Mouse (Mus musculus) left cerebral cortex, adult 2 months (tissue): Measurements from ENCODE around the gene Sf3b4. TPM values are rescaled to one million over a fixed set of nuclear protein-coding genes. Genes with fewer than 3 reads are reported as not detected.
"Not testable (repeated sequence)": the region's sequence is repeated elsewhere in the genome, so short reads cannot be mapped to it uniquely, and the experiment has no call there.

Experiments
- DNase-seq, 2 experiments: peaks; one replicate each; pipeline ENCODE4 v3.0.0; 2021 to 2022; ENCODE audit warnings: low spot score in 2 of 2, mixed read lengths in 1 of 2; ENCODE audit errors: extremely low spot score in 1 of 2
- H3K27ac ChIP-seq: fragments of 200-600 bp; 2 replicates; pipeline ENCODE4 v1.8.1; 2022
- H3K4me3 ChIP-seq: fragments of 200-600 bp; 2 replicates; pipeline ENCODE4 v1.8.1; 2022
- CTCF ChIP-seq: fragments of 200-600 bp; IDR thresholded peaks from 2 replicates; pipeline ENCODE4 v1.8.1; 2022; ENCODE audit warnings: antibody characterized with exemption, mild to moderate bottlenecking, moderate library complexity
- intact Hi-C: fragments of 180-260 bp; cut with DNase I; formaldehyde crosslinking; loops from one replicate; pipeline ENCODE4 v1.15.1; 2025
- total RNA-seq, 2 experiments: library from RNA; stranded (reverse); gene quantifications; 2 replicates each; pipeline ENCODE4 v1.2.3; 2021

Sf3b4 gene
- total RNA-seq, 2 experiments from 2014 or later = 44.0 to 45.5 TPM

DNA sequence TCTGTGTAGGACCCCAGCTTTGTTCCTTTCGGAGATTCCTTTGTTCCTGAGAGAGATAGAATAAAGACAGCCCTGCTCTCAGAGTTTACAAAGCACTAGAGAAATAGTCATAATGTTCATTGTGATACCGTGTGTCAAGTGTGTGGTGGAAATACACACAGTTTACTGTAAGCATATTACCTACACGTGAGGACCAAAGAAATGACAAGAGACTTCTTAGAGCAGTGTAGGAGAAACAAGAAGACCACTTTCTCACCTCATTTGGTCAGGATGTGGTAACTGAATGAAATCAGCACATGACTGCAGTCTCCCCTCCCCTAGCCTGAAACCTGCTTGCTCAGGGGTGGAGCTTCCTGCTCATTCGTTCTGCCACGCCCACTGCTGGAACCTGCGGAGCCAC is 26.0 kb downstream of the Sf3b4 start:
- no peak for DNase-seq
- Histone ChIP-seq H3K4me3 (peak overlapping the region; percentile 57; the same call in 1 of the 2 replicates), H3K27ac (no peak overlapping the region; the same call in 1 of the 2 replicates)
- intact Hi-C loops = no loop called here
- TF ChIP-seq CTCF = no peak

DNA sequence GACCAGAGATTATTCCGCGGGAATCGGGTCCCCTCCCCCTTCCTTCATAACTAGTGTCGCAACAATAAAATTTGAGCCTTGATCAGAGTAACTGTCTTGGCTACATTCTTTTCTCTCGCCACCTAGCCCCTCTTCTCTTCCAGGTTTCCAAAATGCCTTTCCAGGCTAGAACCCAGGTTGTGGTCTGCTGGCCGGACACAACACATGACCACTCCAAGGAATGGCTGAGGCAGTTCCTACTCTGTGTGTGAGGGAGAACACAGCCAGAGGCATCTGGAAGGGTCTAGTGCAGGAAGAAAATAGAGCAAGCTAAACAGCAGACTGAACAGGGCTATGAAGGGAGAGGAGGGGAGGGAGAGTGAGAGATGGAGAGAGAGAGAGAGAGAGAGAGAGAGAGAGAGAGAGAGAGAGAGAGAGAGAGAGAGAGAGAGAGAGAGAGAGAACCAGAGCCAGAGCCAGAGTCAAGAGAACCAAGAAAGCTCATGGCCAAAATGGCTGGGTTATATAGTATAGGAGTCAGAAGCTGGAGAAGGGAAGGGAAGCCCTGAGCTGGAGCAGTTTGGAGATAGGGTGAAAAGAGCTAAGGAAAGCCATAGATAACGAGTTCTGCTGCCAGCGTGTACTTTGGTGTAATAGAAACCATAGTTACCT is 26.6 kb downstream of the Sf3b4 start:
- intact Hi-C loops, H3K27ac ChIP-seq: not testable (repeated sequence)

DNA sequence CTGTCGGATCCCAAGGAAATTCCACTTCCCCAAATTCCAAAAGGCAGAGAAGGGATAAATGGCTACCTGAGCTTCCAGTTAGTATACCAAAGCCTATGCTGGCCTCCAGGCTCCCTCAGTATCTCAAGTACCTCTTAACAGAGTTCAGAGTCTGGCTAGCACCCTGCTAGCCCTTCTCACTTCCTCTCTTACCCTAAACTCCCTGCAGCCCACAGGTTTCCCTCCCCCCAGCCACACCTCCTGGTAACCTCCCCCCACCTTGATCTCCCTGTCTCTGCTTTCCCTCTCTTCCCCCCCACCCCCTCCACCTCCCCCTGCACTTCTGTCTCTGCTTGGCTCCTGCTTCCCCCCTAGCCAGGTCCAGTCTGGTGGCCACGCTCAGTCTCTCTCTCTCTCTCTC is 27.6 kb downstream of the Sf3b4 start:
- TF ChIP-seq CTCF = no peak
- no peak for DNase-seq
- Histone ChIP-seq H3K4me3 (no peak overlapping the region), H3K27ac (no peak overlapping the region)
- intact Hi-C loops = no loop called here

More for the DNA sequence above, 26.6 kb downstream of the Sf3b4 start:
- H3K4me3 ChIP-seq, DNase-seq: not testable (repeated sequence)

DNA sequence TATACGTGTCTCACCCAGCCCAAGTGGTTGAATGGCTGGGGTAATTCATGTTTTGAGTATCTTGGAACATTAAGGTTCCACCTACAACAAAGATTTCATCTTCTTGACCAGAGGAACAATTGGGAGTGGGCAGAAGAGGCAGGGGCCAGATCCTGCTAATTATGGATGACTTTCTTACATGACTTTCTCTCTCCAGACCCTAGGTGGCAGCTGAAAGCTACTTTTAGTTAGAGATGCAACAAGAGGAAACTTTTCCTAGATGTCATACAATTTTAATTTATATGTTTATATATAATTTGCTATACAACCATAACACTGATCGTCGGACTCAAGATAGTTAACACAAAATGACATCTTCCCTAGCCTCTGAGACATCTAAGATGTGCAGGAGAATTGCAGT is 35.7 kb downstream of the Sf3b4 start:
- no peak overlapping the region for H3K27ac ChIP-seq
- TF ChIP-seq CTCF = peak; percentile 17

DNA sequence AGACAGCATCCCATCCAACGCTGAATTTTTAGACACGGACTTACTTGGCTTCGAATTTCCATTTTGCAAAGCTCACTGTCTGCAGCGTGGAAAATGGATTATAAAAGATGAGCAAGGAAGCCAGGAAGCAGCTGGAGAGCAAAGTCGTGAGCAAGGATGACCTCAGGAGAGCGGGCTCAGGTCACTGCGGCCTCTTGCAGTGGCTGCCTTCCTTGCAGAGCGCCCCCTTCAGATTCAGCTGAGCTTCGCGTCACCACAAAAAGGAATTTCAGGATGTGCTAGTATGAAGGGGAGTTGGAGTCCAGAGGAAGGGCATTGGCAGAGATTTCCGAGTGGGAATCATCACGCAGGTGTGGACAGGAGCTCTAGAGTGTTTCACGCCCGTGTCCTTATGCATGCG is 37.1 kb downstream of the Sf3b4 start:
- intact Hi-C loops = no loop called here
- Histone ChIP-seq H3K4me3 (no peak overlapping the region), H3K27ac (no peak overlapping the region)
- DNase-seq = no peak
- peak; percentile 34 for TF ChIP-seq CTCF

More for the DNA sequence above, 35.7 kb downstream of the Sf3b4 start:
- DNase-seq = no peak
- intact Hi-C loops = no loop called here
- no peak overlapping the region for H3K4me3 ChIP-seq

DNA sequence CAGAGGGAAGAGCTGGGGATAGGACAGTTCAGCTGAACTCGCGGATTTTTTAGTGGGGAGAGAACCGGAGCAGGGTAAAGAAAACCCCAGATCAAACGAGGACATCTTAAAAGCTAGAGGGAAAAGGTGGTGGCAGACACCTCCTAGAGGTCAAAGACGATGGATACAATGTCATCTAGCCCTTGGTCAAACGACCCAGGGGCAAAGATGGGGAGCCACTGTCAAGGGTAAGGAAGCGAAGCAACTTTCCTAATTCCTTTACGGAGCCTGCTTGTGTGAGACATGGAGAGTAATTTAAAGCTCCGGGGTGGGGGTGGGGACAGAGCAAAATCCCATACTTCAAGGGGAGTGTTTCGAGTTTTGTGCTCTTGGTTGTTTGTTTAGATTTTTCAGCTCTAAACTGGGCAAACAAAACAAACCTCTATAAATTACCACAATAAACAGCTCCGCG is 47.1 kb downstream of the Sf3b4 start:
- intact Hi-C loops = loop anchor here (5.0 kb wide), 1 partner anchor 152 kb away; no protein-coding TSS in a partner anchor
- TF ChIP-seq CTCF = peak; percentile 28
- Histone ChIP-seq H3K27ac (peak overlapping the region; percentile 98), H3K4me3 (peak overlapping the region; percentile 77)
- DNase-seq = peak in 1 of 2 experiments; percentile 25

DNA sequence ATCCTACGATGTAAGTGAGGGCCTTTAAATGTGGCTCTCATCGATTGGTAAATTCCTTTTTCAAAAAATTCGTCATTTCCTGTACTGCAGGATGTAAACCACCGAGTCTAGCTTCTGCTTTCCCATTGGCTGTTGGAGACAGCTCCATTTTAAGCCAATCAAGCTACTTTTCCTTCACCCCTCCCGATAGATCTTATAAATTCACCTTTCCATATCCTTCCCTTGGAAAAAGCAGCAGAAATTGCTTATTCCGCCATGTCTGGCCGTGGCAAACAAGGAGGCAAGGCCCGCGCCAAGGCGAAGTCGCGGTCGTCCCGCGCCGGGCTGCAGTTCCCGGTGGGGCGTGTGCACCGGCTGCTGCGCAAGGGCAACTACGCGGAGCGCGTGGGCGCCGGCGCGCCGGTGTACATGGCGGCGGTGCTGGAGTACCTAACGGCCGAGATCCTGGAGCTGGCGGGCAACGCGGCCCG is 47.6 kb downstream of the Sf3b4 start, which contains the start of the genes Bola1 and Hist2h2ab:
Gene Bola1, minus strand, starts transcription at position 49 of the 470 bp plus-strand sequence.
Gene Hist2h2ab, plus strand, starts transcription at position 205 of the 470 bp plus-strand sequence.
- peak; percentile 75 to 76 for DNase-seq
- intact Hi-C loops = loop anchor here (2.0 to 5.0 kb wide), 2 partner anchors 43 to 152 kb away; partner anchors contain the start of gene Hist2h4
- peak within 1 kb of the TSS; percentile 98 for H3K27ac ChIP-seq
- H3K4me3 ChIP-seq = peak within 1 kb of the TSS; percentile 77
- TF ChIP-seq CTCF = no peak

DNA sequence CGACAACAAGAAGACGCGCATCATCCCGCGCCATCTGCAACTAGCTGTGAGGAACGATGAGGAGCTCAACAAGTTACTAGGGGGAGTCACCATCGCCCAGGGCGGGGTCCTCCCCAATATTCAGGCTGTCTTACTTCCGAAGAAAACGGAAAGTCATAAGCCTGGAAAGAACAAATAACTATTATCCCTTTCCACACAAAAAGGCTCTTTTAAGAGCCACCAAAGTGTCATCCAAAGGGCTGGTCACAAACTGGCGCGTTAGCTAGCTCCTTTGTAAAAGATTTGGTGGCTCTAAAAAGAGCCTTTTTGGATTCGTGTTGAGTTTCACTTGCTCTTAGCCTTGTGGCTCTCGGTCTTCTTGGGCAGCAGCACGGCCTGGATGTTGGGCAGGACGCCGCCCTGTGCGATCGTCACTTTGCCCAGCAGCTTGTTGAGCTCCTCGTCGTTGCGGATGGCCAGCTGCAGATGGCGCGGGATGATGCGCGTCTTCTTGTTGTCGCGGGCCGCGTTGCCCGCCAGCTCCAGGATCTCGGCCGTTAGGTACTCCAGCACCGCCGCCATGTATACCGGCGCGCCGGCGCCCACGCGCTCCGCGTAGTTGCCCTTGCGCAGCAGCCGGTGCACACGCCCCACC is 48.1 kb downstream of the Sf3b4 start:
- DNase-seq = not testable (repeated sequence)
- peak overlapping the region; percentile 98 for H3K27ac ChIP-seq
- H3K4me3 ChIP-seq = peak overlapping the region; percentile 77
- intact Hi-C loops = loop anchor here (2.0 kb wide), 1 partner anchor 43 kb away; the partner anchor contains the start of gene Hist2h4

DNA sequence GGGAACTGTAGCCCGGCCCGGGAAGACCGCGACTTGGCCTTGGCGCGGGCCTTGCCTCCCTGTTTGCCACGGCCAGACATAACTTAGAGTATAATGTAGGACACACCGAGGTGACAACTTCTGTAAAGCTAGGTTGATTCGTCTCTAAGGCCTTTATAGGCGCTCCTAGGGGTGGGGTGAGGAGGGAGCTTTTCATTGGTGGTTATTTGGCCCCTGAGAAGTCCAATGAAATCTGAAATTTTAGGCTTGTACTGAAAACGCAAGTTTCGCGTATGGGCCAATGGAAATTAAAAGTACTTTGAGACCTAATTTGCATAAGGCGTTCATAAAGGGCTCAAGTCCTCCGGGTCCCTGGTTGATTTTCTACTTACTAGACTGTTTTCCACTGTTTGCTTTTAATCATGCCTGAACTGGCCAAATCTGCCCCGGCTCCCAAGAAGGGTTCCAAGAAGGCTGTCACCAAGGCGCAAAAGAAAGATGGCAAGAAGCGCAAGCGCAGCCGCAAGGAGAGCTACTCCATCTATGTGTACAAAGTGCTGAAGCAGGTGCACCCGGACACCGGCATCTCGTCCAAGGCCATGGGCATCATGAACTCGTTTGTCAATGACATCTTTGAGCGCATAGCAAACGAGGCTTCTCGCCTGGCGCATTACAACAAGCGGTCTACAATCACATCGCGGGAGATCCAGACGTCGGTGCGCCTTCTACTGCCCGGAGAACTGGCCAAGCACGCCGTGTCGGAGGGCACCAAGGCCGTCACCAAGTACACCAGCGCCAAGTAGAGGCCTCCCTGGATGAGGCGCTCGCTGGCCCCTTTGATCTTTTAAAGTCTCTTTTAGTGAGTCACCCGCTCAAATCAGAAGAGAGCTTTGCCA is 48.9 kb downstream of the Sf3b4 start, which contains the start of the genes Hist2h2ac and Hist2h2be:
Gene Hist2h2ac, minus strand, starts transcription at position 116 of the 875 bp plus-strand sequence.
Gene Hist2h2be, plus strand, starts transcription at position 355 of the 875 bp plus-strand sequence.
- intact Hi-C loops = loop anchor here (2.0 kb wide), 1 partner anchor 42 kb away; the partner anchor contains the start of gene Hist2h4
- Histone ChIP-seq H3K27ac (peak within 1 kb of the TSS; percentile 98), H3K4me3 (peak within 1 kb of the TSS; percentile 77)
- peak; percentile 7; the same call in 1 of the 2 replicates for TF ChIP-seq CTCF
- DNase-seq = peak; percentile 78 to 84

DNA sequence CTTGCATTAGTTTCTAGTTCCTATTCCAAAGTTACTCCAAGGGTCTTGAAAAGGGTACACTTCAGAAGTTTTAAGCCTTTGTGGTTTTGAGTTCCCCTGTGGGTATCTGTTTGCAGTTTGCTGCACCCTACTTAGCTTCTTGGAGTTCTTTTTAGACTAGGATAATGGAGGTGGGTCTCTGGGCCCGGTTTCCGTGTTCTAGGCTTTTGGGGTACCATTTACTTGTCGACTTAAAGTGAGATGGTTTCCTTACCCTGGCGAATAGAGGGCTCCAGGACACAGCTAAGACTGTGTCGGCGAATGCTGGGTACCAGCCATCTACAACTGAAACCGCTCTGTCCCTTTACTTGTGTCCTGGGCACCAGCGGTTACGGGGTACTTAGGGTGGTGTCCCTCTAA is 49.5 kb downstream of the Sf3b4 start:
- intact Hi-C loops = loop anchor here (2.0 kb wide), 2 partner anchors 15 to 41 kb away; partner anchors contain the start of gene Hist2h4
- no peak for DNase-seq
- peak overlapping the region; percentile 98 for H3K27ac ChIP-seq
- peak overlapping the region; percentile 77 for H3K4me3 ChIP-seq
- TF ChIP-seq CTCF = no peak

DNA sequence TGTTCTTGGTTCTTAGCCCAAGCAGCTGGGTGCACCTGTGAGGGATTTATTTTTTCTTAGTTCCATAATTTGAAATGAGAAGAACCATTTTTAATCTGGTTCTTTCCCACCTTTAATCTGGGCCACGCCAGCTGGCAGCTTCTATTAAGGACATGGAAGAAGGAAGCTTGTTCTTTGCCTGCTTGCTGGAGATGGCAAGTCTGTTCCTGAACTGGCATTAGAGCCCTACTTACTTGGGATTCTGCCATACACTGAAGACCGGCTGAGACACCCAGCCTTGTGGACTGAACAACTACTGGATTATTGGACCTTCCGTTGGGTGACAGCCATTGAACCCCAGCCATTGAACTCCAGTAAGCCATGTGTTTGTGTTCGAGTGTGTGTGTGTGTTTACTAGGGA is 50.6 kb downstream of the Sf3b4 start:
- intact Hi-C loops = loop anchor here (2.0 kb wide), 1 partner anchor 14 kb away; no protein-coding TSS in a partner anchor
- DNase-seq = no peak
- H3K4me3 ChIP-seq = no peak overlapping the region
- TF ChIP-seq CTCF = no peak
- no peak overlapping the region; the same call in 1 of the 2 replicates for H3K27ac ChIP-seq
